Mouse (Mus musculus) WW6 (cell line): ENCODE results near the gene Hsd17b6.
"Not testable (repeated sequence)": the region's sequence is repeated elsewhere in the genome, so short reads cannot be mapped to it uniquely, and the experiment has no call there.

Source experiments
- DNase-seq: peaks from one replicate; pipeline ENCODE4 v3.0.0-alpha.2; 2013; ENCODE audit warnings: low read depth, low spot score

Hsd17b6 gene

DNA sequence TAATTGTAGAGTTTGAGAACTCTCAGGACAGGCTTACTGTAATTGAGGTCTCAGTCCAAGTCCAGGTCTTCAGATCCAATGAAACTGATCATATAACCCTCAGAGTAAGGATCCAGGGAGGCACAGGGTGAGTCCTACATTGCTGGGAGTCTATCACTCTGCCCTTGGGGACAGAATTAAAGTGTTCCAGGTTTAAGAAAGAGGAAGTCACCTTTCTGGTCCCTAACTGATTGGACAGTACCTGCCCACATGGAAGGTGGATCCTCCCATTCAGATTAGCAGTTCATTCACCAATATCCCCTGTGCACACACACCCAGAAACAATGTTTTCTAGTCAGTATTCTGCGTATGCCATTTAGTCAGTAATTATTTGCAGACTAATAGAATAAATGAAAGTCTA, at the start of gene Hsd17b6:
Gene Hsd17b6 (minus strand): TSS at position 166 of the 400 bp plus-strand sequence.
- DNase-seq = no peak

DNA sequence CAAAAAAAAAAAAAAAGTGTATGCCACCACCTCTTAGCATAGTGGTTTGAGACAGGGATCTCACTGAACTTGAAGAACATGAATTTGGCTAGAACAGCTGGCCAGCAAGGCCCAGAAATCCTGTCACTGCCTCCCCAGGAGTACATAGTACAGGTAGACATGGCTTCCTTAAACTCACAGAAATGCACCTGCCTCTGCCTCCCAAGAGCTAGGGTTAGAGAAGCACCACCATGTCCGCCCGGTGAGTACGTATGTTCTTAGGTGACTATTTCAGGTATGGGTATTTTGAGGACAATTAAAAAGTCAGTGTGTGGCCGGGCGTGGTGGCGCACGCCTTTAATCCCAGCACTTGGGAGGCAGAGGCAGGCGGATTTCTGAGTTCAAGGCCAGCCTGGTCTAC, 45.6 kb upstream of the Hsd17b6 start:
- no peak for DNase-seq

DNA sequence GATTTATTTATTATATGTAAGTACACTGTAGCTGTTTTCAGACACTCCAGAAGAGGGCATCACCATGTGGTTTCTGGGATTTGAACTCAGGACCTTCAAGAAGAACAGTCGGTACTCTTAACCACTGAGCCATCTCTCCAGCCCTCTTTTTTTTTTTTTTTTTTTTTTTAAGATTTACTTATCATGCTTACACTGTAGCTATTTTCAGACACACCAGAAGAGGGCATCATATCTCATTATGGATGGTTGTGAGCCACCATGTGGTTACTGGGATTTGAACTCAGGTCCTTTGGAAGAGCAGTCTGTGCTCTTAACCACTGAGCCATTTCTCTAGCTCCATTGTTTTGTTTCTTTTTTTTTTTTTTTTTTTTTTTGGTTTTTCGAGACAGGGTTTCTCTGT, 44.7 kb upstream of the Hsd17b6 start:
- not testable (repeated sequence) for DNase-seq

DNA sequence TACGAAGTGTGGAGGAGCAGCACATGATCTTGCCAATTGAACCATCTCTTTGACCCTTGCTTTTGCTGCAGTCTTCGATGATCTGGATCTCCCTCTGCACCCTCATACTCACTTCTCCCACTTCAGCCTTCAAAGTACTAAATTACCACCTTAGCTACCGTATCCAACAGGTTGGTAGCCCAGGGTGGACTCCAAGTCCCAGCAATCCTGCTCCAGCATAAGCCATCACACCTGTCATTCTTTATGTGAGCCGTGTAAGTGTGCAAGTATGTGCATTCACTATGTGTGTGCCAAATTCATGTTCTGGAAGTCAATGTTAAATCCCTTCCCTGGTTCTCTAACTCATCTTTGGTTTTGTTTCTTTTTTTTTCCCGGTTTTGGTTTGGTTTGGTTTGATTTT, 44.2 kb upstream of the Hsd17b6 start:
- no peak for DNase-seq

DNA sequence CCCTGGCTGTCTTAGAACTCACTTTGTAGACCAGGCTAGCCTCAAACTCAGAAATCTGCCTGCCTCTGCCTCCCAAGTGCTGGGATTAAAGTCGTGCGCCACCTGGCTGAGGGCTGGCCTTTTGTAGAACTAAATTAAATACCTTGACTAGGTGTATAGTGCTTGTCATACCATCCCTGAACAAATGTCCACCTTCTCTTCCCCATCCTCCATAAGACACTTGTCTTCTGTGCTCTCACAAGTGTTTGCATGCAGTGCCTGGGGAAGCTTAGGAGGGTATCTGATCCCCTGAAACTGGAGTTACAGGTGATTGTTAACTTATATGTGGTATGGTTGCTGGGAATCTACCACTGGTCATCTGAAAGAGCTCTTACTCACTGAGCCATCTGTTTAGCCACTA, 42.9 kb upstream of the Hsd17b6 start:
- DNase-seq = no peak

DNA sequence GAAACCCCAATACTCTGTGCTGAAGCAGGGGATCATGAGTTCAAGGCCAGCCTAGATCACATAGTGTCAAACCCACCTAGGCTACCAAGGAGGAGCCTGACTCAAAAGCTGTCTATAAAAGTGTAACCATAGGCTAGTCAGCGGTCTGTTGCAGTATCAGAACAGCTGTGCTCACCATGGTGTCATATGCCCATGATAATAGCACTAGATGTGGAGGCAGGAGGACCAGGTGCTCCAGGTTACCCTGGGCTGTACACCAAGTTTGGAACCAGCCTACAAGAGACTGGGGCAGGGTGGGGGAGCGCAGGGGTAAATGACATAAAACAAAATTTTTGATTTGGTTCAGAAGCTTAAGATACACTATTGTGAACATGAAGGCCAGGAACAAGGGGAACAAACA, 42.3 kb upstream of the Hsd17b6 start:
- DNase-seq = no peak

DNA sequence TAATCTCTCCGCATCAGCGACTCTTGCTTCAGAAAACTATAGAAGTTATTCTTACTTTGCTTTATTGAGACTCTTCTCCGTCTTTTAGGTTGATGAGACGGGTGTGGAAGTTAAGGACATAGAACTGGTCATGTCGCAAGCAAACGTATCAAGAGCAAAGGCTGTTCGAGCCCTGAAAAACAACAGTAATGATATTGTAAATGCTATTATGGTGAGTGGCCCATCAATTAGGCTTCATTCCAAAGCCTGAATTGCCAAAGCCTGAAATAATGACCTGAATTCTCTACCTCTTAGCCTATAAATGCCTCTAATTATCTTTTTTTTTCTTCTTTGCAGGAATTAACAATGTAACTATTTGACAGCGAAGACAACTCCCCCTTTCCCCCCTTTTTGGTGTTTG, 40.7 kb upstream of the Hsd17b6 start:
- no peak for DNase-seq

DNA sequence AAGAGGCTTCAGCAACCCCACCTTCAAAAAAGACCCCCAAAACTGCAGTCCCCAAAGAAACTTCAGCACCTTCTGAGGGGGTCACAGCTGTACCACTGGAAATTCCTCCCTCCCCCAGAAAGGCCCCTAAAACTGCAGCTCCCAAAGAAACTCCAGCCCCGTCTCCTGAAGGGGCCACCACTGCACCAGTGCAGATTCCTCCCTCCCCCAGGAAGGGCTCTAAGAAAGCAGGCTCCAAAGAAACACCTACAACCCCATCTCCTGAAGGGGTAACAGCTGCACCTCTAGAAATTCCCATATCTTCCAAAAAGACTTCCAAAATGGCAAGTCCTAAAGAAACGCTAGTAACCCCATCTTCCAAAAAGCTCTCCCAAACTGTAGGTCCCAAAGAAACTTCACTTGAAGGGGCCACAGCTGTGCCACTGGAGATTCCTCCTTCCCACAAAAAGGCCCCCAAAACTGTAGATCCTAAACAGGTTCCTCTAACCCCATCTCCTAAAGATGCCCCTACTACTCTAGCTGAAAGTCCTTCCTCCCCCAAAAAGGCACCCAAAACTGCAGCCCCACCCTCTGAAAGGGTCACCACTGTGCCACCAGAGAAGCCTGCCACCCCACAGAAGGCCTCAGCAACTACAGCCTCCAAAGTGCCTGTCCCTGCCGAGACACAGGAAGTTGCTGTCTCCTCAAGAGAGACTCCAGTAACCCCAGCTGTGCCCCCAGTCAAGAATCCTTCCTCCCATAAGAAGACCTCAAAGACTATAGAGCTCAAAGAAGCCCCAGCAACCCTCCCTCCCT, 35.8 kb upstream of the Hsd17b6 start:
- DNase-seq = no peak

DNA sequence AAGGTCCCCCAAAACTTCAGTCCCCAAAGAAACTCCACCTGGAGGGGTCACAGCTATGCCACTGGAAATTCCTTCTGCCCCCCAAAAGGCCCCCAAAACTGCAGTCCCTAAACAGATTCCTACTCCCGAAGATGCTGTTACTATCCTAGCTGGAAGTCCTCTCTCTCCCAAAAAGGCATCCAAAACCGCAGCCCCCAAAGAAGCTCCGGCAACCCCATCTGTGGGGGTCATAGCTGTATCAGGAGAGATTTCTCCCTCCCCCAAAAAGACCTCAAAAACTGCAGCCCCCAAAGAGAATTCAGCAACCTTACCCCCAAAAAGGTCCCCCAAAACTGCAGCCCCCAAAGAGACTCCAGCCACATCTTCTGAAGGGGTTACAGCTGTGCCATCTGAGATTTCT, 35.1 kb upstream of the Hsd17b6 start:
- DNase-seq = no peak

DNA sequence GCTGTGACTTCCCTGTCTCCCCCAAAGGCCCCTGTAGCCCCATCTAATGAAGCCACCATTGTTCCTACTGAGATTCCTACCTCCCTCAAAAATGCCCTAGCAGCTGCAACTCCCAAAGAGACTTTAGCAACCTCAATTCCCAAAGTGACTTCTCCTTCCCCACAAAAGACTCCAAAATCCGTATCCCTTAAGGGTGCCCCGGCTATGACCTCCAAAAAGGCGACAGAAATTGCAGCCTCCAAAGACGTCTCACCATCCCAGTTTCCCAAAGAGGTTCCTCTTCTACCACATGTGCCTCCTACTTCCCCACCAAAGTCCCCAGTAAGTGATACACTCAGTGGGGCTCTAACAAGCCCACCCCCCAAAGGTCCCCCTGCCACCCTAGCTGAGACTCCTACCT, 34.2 kb upstream of the Hsd17b6 start:
- no peak for DNase-seq

DNA sequence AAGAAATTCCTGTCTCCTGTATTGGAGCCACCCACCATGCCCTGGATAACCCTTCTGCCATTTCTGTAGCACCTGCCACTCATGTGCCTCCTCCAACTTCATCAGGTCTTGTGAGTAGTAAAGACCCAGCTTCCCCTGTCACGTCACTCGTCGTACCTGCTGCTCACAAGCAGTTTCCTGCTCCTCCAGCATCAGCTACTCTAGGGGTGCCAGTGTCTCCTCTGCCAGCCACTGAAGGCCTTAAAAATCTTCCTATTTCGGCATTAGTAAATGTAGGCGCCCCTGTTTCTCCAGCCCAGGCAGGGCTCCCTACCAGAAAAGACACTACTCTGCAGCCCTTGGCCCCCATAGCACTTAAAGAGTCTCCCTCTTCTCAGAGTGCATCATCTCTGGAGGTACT, 32.9 kb upstream of the Hsd17b6 start:
- DNase-seq = no peak

DNA sequence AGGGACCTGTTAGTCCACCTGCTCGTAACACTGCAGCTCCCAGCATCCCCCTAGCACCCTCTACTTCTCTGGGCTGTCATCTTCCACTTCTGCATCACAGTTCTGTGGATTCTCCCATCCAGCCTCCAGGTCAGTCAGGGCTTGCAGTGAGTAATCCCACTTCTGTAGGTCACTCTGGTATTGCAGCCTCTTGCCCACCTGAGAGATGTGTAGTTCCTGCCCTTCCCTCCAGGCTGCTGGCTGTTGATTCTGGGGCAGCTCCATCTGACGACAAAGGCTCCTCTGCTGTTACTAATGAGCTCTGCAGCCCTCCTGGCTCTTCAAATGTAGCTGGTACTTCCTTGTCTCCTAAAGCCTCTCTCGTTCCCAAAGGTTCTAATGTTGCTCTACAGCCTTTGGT, 32.4 kb upstream of the Hsd17b6 start:
- DNase-seq = no peak

DNA sequence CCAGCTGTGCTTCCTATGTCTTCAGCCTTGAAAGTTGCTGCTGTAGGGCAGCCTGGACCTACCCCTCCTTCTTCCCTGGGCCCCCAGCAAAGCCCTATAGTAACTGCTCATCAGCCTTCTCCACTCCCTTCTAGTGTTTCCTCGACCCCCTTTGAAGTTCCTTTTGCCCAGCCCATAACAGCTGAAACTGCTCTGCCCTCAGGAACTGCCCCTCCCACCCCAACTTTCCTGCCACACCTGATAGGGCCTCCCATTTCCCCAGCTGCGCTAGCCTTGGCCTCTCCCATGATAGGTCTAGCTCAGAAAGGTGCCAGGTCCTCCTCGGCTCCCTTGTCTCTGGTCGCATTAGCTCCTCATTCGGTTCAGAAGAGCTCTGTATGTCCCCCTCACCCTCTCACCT, 31.8 kb upstream of the Hsd17b6 start:
- DNase-seq = no peak

DNA sequence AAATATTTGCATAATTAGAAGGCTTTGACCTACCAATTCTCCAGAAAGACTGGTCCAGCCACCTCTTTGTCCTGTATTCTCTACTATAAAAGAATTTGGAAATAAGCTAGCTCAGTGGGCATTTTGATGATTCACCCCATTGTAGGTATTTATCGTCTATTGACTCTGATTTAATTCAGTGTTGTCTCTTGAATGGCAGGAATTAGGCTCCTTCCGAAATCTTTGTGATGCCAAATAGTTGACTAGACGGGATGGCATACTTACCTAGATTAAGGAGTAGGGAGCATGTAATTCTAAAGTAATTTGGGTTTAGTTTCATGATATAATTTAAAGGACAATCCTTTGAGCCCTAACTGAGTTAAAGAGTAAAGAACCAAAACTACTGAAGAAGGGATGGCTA, 30.5 kb upstream of the Hsd17b6 start:
- DNase-seq = no peak

DNA sequence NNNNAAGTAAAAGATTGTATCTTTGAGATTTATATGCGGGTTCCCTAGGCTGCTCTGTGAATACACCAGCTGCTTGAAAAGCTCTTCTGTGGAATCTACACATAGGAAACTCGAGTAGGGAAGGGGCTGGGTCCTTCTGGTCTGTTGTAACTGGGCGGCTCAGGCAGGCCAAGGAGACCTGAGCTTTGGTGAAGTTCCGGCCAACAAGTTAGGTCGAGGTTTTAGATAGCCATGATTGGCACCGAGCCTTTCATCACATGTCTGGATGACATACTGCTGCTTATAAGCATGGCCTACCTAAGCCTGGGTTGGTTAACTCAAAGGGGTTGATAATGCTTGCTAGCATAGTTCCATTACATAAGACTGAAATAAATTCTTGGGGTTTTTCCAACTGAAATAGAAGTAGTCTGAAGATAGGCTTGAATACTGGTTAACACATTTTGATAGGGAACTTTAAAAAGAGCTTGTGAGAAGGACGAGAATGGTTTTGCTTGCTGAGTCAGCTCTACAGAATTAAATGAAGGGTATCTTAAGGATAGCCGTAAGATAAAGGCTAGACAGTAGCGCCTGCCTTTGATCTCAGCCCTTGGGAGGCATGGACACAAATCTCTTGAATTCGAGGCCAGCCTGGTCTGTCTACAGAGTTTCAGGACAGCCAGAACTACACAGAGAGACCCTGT, 29.5 kb upstream of the Hsd17b6 start:
- DNase-seq = no peak

DNA sequence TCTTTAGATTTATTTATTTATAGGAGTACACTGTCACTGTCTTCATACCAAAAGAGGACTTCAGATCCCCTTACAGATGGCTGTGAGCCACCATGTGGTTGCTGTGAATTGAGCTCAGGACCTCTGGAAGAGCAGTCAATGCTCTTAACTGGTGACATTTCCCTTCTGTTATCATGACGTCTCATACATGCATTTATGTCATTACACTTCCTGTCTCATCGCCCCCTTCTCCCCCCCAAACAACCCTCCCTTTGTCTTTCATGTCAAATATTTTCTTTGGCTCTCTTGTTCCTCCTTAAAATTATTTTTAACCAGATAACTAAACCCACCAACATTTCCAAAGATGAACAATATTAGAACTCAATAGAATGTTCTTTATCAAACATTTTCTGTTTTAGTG, 23.4 kb upstream of the Hsd17b6 start:
- DNase-seq = no peak

DNA sequence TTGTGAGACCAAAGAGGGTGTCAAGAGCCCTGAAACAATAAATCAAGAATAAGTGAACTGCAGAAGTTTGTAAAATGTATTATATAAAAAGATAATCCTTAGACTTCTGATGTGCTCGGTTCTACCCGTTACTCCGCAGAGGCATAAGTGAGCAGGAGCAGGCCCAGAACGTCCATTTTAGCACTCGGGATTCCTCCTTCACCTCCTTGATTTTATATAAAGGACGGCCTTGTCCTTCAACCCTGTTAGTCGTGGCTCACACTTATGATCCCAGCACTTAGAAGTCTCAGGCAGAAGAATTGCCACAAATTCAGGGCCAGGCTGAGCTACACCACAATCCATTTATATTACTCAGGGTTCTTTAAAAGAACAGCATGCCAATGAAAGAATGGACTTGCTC, 22.5 kb upstream of the Hsd17b6 start:
- DNase-seq = no peak

DNA sequence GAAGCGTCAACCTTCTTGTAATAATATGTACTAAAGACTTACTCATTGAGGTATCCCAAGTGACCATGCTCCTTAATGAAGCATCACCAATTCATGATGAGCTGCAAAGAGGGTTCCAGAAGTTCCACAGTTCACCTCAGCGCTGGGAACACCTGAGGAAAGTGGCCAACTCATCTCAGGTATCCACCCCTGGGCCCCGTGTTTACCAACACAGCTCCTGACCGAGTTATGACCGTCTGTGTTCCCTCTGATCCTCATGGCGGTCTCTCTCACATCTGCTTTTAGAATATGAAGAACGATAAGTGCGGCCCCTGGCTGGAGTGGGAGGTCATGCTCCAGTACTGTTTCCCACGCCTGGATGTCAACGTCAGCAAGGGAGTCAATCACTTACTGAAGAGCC, 16.1 kb upstream of the Hsd17b6 start:
- DNase-seq = no peak

DNA sequence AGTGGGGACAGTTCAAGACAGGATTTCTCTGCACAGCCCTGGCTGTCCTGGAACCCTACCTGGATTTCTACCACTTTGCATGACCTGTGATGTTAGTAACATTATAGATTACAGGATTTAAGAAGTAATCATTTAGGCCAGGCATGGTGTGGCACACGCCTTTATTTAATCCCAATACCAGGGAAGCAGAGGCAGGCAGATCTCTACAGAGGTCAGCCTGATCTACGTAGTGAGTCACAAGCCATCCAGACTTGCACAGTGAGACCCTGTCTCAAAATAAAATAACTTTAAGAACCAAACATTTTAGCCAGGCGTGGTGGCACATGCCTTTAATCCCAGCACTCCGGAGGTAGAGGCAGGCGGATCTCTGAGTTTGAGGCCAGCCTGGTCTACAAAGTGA, 14.8 kb upstream of the Hsd17b6 start:
- no peak for DNase-seq

DNA sequence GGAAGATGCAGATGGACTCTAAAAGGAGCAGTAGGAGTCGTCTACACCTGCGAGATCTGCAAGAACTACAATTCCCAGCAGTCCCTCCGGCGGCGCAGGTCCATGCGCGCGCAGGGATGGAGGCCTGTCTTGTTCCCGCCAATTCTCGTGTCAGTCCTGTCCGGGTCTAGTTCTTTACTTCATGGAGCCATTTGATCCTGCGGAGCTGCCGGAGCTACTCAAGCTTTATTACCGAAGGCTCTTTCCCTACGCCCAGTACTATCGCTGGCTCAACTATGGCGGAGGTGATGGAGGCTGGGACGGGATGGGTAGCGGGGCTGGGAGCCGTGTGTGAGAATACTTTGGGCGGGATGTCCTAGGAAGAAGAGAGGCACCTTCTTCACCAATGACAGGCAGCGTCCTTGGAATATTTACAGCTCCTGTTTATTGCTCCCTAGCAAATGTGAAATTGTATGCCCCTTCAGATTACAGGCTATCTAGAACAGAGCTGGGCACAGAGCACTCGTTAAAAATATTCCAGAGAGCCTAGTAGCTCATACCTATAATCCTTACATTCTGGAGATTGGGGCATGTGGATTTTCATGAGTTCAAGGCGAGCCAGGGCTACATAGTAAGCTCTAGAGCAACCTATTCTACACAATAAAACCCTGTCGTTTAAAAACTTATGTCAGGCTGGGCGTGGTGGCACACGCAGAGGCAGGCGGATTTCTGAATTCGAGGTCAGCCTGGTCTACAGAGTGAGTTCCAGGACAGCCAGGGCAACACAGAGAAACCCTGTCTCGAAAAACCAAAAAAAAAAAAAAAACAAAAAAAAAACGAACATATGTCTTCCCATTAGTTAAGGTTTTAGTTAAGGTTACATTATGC, 7.9 kb upstream of the Hsd17b6 start, which contains the start of gene Prim1:
Gene Prim1 (plus strand): TSS at position 101 of the 867 bp plus-strand sequence.
- DNase-seq = peak; percentile 79

DNA sequence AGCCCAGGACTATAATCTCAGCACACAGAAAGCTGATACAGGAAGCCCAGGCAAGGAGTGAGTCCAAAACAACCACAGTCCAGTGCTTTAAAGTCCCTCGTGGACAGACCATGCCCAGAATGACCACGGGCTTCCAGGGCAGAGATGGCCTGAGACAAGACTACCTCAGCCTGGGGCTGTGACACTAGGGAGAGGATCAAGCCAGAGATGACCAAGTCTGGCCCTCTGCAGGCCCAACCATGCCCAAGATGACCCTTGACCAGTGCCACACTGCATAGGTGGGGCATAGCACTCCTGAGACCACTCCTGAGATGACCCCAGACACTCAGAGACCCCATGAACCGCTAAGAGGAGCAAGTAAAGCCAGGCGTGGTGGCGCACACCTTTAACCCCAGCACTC, 2.3 kb upstream of the Hsd17b6 start:
- DNase-seq = no peak

DNA sequence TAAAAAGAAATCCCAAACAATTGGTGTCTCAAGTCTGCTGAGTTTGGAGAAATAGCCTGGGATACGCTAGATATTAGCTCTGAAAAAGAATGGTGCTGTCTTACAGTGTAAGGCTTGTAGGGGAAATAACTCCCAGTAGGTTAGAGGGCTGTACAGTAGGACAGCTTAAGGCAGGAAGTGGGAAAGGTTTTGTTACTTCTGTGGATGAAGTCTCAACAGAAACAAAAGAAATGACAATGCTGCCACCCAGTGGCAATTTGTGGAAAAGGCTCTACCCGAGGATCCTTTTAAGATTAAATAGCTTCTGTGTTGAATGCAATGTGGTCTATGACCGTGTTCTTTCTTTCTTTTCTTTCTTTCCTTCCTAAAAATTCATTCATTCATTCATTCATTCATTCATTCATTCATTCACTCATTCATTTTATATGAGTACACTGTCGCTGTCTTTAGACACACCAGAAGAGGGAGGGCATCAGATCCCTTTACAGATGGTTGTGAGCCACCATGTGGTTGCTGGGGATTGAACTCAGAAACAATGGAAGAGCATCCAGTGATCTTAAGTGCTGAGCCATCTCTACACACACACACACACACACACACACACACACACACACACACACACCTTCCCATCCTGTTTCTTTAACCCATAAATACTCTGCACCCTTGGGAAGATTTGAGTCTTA, 937 bp upstream of the Hsd17b6 start:
- peak; percentile 56 for DNase-seq
